Mouse (Mus musculus) forebrain, embryonic 16.5 days (tissue): ENCODE measurements around the gene Crim1. TPM values are rescaled to one million over a fixed set of nuclear protein-coding genes. Genes with fewer than 3 reads are reported as not detected.

Source experiments
- ATAC-seq: fragments of 200-750 bp; cut with Nextera tagmentation; 2 replicates; pipeline ENCODE4 v1.8.0; 2017; ENCODE audit warnings: mild to moderate bottlenecking, moderate library complexity
- H3K27ac ChIP-seq: fragments of 300-500 bp; sonication (generic); 2 replicates; pipeline ENCODE4 v1.5.1; 2014; ENCODE audit warnings: low read length, control low read depth
- H3K27me3 ChIP-seq: fragments of 300-500 bp; sonication (generic); replicated peaks from 2 replicates; pipeline ENCODE4 v1.6.1; 2014; ENCODE audit warnings: low read length; ENCODE audit not compliant: control insufficient read depth, insufficient read depth
- H3K36me3 ChIP-seq: fragments of 300-500 bp; sonication (generic); 2 replicates; pipeline ENCODE4 v1.6.1; 2014; ENCODE audit not compliant: control insufficient read depth, insufficient read depth
- H3K4me1 ChIP-seq: fragments of 300-500 bp; sonication (generic); replicated peaks from 2 replicates; pipeline ENCODE4 v1.6.1; 2014; ENCODE audit warnings: low read length; ENCODE audit not compliant: control insufficient read depth, insufficient read depth
- H3K4me2 ChIP-seq: fragments of 300-500 bp; sonication (generic); 2 replicates; pipeline ENCODE4 v1.6.1; 2014; ENCODE audit warnings: mild to moderate bottlenecking, low read length, control low read depth
- H3K4me3 ChIP-seq: fragments of 300-500 bp; sonication (generic); replicated peaks from 2 replicates; pipeline ENCODE4 v1.5.1; 2014; ENCODE audit warnings: mild to moderate bottlenecking, low read length, control low read depth
- H3K9ac ChIP-seq: fragments of 300-500 bp; sonication (generic); replicated peaks from 2 replicates; pipeline ENCODE4 v1.6.1; 2014; ENCODE audit warnings: low read depth, low read length, control low read depth
- H3K9me3 ChIP-seq: fragments of 300-500 bp; sonication (generic); 2 replicates; pipeline ENCODE4 v1.6.1; 2016; ENCODE audit warnings: low read length; ENCODE audit not compliant: control insufficient read depth
- WGBS: fragments of 180-500 bp; shearing (Covaris S2); extraction: QIAGEN DNeasy Blood & Tissue Kit; methylation state at CpG from one replicate; pipeline ENCODE4 v1.1.7; 2014; 5-methylcytosine and 5-hydroxymethylcytosine counted together
- polyA plus RNA-seq: library from polyadenylated mRNA; unstranded; fragments of >200 nt; fragmentation: Nextera tagmentation; extraction: Ambion mirVana; gene quantifications from 2 replicates; pipeline ENCODE4 v1.2.1, GENCODE M21; 2015

The Crim1 gene
- polyA plus RNA-seq, 1 experiment from 2014 or later = 9.9 TPM

DNA sequence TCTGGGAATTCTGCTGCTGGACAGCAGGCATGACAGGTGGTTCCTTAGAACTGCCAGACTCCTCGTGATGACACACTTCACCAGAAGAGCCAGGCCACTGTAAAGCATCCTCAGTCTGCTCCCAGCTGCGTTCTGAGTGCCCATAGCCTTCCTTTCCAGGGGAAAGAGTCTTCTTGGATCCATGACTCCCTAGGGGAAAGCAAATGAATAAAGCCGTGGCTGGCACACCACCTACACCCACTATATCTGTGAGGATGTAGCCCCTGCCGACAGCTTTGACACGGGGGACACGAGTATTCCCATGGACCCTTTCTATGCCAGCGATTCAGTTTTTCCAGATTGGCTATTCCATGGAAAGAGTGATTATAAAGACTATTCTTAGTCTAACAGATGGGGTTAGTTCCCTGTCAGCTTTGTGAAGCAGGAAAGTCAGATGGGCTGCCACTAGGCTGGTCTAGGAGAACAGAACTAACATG is 158.2 kb downstream of the Crim1 start:
- 42% methylated on average over 7 of the region's 7 CpGs for WGBS
- Histone ChIP-seq H3K4me2 (no peak overlapping the region), H3K4me1 (peaks cover 11% of the 10 kb centered on the region), H3K4me3 (no peak overlapping the region), H3K36me3 (0 out of 2 replicates have a peak, but pooled peaks cover 2% of the 10 kb centered on the region), H3K27ac (peak overlapping the region; percentile 20), H3K9me3 (no peaks in the 10 kb centered on the region), H3K27me3 (no peaks in the 10 kb centered on the region), H3K9ac (no peak overlapping the region)
- peak; percentile 80 for ATAC-seq

DNA sequence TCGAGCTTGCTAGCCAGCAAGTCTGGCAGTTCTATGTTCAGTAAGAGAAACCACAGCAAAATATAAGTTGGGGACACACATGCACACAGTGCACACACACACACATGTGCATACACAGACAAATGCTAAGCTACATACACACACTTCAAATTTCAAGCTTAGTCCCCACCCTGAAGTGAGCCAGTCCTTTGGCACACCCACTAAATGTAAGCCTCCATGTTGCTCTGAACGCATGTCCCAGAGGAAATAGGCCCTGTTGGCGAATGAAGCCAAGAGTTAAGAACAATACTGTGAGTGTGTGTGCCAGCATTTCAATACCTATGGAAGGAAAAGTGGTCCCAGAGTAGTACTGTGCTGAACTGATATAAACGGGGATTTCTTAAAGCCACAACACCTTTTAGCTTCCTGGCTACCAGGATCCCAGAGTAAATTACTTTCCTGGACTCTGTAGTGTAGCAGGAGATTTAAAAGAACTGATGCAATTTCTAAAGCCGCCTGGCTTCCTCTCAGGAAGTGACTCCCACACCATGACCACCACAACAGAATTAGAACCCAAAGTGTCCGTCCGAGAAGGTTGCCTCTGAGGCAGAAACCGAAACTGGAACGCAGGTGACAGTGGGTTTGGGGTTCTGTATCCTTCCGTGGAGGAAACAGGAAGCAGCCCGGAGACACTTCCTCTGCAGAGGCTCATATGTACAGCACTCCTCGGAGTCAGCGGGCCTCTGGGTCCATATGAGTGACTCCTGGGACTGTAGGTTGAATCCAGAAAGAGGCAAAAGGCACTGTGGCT is 162.1 kb downstream of the Crim1 start:
- no peaks in the 10 kb centered on the region for H3K9me3 ChIP-seq
- peaks cover 11% of the 10 kb centered on the region for H3K4me1 ChIP-seq
- WGBS = 88% methylated on average over 13 of the region's 13 CpGs
- H3K36me3 ChIP-seq = no peaks in the 10 kb centered on the region
- ATAC-seq = no peak
- H3K9ac ChIP-seq = no peak overlapping the region
- H3K27me3 ChIP-seq = no peaks in the 10 kb centered on the region
- no peak overlapping the region for H3K4me2 ChIP-seq
- H3K27ac ChIP-seq = no peak overlapping the region
- H3K4me3 ChIP-seq = no peak overlapping the region

DNA sequence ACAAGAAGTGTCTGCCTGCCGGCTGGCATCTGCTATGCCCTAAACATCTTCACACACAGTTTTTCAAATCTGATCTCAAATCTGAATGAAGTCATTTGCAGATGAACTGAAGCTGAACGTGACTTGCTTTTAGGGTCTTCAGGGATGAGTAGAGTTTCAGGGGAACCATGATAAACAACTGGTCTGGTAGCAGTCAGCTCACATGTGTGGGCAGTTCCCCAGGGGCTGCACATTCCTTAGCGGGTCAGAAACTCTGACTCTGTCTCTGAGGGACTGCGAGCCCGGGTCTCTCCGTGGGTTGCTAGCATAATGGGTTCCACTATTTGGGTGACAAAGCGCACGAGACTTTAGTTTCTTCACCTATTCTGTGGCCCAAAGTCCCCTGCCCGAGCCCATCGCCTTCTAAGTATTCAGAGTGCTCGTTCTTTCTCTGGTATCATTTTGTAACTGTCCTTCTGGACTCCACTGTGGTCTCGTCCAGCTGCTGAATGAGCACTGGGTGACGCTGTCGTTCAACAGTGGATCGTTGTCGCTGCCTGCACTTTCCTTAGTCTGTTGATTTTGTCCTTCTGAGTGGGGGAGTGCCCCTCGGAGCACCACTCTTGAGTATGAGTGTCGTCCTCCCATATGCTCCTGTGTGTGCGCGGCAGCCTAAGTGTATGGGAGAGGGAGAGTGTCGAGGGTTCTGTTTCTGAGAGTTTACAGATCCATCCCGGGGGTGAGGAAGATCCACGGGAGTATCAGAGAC is 164.7 kb downstream of the Crim1 start:
- WGBS = 88% methylated on average over 23 of the region's 23 CpGs
- no peak overlapping the region for H3K4me2 ChIP-seq
- H3K4me1 ChIP-seq = no peaks in the 10 kb centered on the region
- H3K27me3 ChIP-seq = no peaks in the 10 kb centered on the region
- H3K27ac ChIP-seq = no peak overlapping the region
- H3K9me3 ChIP-seq = no peaks in the 10 kb centered on the region
- peaks cover 5% of the 10 kb centered on the region for H3K36me3 ChIP-seq
- H3K9ac ChIP-seq = no peak overlapping the region
- H3K4me3 ChIP-seq = no peak overlapping the region
- ATAC-seq = no peak

DNA sequence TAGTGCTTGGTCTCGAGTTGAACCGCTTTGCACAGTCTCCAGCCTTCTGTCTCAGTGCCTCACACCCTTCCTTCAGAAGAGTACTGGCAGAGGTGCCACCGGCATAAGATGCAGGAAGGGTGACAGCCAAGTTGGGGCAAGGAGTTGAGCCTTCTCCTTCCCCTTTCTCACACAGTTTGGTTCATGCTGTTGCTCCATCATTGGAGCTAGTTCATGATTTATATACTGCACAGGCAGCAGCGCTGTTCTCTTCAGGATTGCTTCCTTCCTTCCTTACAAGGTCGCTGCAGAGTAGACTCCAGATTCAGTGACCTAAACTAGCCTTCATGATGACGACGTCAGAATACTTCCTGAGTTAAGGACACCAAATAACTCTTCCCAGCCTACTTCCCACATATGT is 166.0 kb downstream of the Crim1 start:
- H3K9me3 ChIP-seq = no peaks in the 10 kb centered on the region
- H3K36me3 ChIP-seq = peaks cover 7% of the 10 kb centered on the region
- no peaks in the 10 kb centered on the region for H3K4me1 ChIP-seq
- ATAC-seq = no peak
- H3K27me3 ChIP-seq = no peaks in the 10 kb centered on the region
- no peak overlapping the region for H3K9ac ChIP-seq
- no peak overlapping the region for H3K4me2 ChIP-seq
- no peak overlapping the region for H3K4me3 ChIP-seq
- no peak overlapping the region for H3K27ac ChIP-seq
- 89% methylated on average over 7 of the region's 7 CpGs for WGBS

DNA sequence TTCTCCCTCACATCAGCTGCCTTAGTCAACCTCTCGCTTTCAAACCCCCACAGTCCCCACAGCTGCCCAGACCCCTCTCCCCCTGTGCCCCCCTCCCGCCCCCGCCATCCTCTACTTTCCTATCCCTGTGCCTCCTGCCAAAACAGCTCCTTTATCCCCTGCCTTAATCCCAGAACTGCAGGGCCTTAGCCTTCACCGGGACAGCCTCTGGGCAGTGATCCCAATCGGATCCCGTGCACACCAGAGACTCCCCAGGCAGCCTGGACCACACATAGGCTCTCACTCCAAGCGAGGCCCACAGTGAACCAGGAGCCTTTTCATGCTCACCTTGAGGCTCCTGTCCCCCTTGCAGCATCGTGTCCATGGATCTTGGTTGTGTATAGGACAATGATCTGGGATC is 168.4 kb downstream of the Crim1 start:
- 52% methylated on average over 8 of the region's 8 CpGs for WGBS
- Histone ChIP-seq H3K27ac (no peak overlapping the region), H3K36me3 (peaks cover 7% of the 10 kb centered on the region), H3K4me1 (no peaks in the 10 kb centered on the region), H3K9ac (no peak overlapping the region), H3K27me3 (no peaks in the 10 kb centered on the region), H3K9me3 (no peaks in the 10 kb centered on the region), H3K4me2 (no peak overlapping the region), H3K4me3 (no peak overlapping the region)
- ATAC-seq = peak; percentile 77

DNA sequence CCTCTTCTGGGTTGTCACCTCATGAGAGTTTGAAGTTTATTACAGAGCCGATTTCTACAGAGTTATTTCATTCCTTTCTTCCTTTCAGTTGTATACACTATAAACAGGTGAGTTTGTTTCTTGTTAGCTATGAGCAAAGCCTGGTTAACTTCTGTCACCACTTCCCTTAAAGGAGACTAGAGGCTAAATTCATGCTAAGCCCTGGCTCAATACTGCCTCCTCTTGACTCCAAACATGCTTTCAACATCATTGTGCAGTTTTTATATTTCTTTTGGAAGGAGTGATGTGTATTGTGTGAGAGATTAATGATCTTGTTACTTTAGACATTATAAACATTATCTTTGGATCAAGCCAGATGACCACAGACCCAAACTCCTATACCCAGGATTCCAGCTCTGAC is 170.4 kb downstream of the Crim1 start:
- no peak overlapping the region for H3K4me3 ChIP-seq
- H3K36me3 ChIP-seq = peaks cover 7% of the 10 kb centered on the region
- ATAC-seq = no peak
- H3K27me3 ChIP-seq = no peaks in the 10 kb centered on the region
- WGBS = 96% methylated on average over 1 of the region's 1 CpGs
- H3K4me1 ChIP-seq = no peaks in the 10 kb centered on the region
- no peak overlapping the region for H3K9ac ChIP-seq
- no peak overlapping the region for H3K27ac ChIP-seq
- no peaks in the 10 kb centered on the region for H3K9me3 ChIP-seq
- no peak overlapping the region for H3K4me2 ChIP-seq

DNA sequence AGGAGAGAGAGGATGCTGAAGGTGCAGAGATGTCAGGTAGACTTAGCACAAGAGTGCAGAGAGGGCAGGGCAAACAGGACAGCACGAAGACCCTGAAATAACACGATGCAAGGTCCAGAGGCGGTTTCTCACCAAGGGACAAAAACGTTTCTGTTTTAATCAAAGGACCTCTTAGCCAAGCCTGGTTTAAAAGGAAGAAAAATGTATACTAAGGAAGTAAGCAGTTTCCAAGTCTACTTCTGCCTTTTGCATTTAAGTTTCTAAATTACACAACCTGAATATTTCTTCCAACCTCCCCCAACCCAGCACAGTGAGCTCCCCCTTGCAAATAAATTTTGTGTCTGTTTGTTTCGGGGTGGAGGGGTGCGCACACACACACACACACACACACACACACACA is 173.1 kb downstream of the Crim1 start:
- no peaks in the 10 kb centered on the region for H3K27me3 ChIP-seq
- H3K9ac ChIP-seq = no peak overlapping the region
- no peaks in the 10 kb centered on the region for H3K4me1 ChIP-seq
- H3K36me3 ChIP-seq = peaks cover 9% of the 10 kb centered on the region
- WGBS = 95% methylated on average over 6 of the region's 6 CpGs
- H3K27ac ChIP-seq = no peak overlapping the region
- no peaks in the 10 kb centered on the region for H3K9me3 ChIP-seq
- H3K4me3 ChIP-seq = no peak overlapping the region
- ATAC-seq = no peak
- H3K4me2 ChIP-seq = no peak overlapping the region

DNA sequence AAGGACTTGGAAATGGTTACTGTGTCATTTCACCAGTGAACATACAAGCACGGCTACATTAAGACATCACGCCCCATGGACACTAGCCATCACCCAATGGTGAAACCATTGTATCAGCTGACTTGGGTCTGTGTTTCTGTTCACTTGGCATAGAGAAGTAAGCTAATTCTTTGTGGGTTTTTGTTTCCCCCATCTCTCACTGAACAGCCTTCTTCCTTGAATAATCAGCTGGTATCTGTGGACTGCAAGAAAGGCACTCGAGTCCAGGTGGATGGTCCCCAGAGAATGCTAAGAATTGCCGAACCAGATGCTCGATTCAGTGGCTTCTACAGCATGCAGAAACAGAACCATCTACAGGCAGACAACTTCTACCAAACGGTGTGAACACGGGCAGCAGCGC is 173.8 kb downstream of the Crim1 start:
- H3K27ac ChIP-seq = no peak overlapping the region
- 93% methylated on average over 8 of the region's 8 CpGs for WGBS
- H3K9ac ChIP-seq = no peak overlapping the region
- H3K36me3 ChIP-seq = peaks cover 9% of the 10 kb centered on the region
- H3K4me1 ChIP-seq = no peaks in the 10 kb centered on the region
- no peaks in the 10 kb centered on the region for H3K9me3 ChIP-seq
- no peak for ATAC-seq
- no peak overlapping the region for H3K4me3 ChIP-seq
- no peaks in the 10 kb centered on the region for H3K27me3 ChIP-seq
- H3K4me2 ChIP-seq = no peak overlapping the region

DNA sequence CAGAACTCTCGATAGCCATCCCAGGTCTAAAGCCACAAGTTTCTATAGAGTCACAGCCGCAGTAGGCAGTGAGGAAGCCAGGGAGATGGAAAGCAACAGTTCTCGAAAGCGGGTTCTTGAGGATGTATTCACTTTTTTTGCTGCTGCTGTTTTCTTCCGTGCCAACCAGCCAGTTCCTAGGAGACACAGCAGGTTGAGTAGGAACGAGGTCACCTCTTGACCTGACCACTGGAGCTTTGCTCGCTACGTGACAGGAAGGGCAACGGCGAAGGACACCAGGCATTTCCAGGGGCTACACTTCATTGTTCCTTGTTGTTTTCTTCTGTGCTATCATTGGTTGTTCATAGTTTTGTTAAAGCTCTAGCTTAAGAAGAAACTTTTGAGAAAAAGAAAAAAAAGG is 174.7 kb downstream of the Crim1 start:
- no peak overlapping the region for H3K27ac ChIP-seq
- H3K4me3 ChIP-seq = no peak overlapping the region
- H3K4me2 ChIP-seq = no peak overlapping the region
- H3K9ac ChIP-seq = no peak overlapping the region
- no peaks in the 10 kb centered on the region for H3K9me3 ChIP-seq
- no peak for ATAC-seq
- WGBS = 72% methylated on average over 10 of the region's 10 CpGs
- no peaks in the 10 kb centered on the region for H3K4me1 ChIP-seq
- H3K36me3 ChIP-seq = peaks cover 4% of the 10 kb centered on the region
- H3K27me3 ChIP-seq = no peaks in the 10 kb centered on the region
